Mouse (Mus musculus) midbrain, embryonic 14.5 days (tissue): ENCODE results near the gene Cers2. TPM values are rescaled to one million over a fixed set of nuclear protein-coding genes. Genes with fewer than 3 reads are reported as not detected.

Source experiments
- ATAC-seq: fragments of 200-750 bp; cut with Nextera tagmentation; 2 replicates; pipeline ENCODE4 v1.8.0; 2017; ENCODE audit warnings: moderate number of reproducible peaks, moderate library complexity; ENCODE audit not compliant: low FRiP score, low TSS enrichment
- DNase-seq: peaks from one replicate; pipeline ENCODE4 v3.0.0-alpha.2; 2015
- H3K27ac ChIP-seq: fragments of 300-500 bp; sonication (generic); replicated peaks from 2 replicates; pipeline ENCODE4 v1.5.1; 2014; ENCODE audit warnings: mild to moderate bottlenecking, low read depth, low read length, moderate library complexity
- H3K27me3 ChIP-seq: fragments of 300-500 bp; sonication (generic); 2 replicates; pipeline ENCODE4 v1.6.1; 2014; ENCODE audit warnings: low read length, control low read depth, mixed read lengths; ENCODE audit not compliant: control insufficient read depth, insufficient read depth
- H3K36me3 ChIP-seq: fragments of 300-500 bp; sonication (generic); 2 replicates; pipeline ENCODE4 v1.6.1; 2014; ENCODE audit warnings: low read length, control low read depth; ENCODE audit not compliant: control insufficient read depth, insufficient read depth
- H3K4me1 ChIP-seq: fragments of 300-500 bp; sonication (generic); 2 replicates; pipeline ENCODE4 v1.6.1; 2014; ENCODE audit warnings: mild to moderate bottlenecking, antibody characterized with exemption, low read length, control low read depth; ENCODE audit not compliant: control insufficient read depth, insufficient read depth
- H3K4me2 ChIP-seq: fragments of 300-500 bp; sonication (generic); 2 replicates; pipeline ENCODE4 v1.6.1; 2014; ENCODE audit warnings: mild to moderate bottlenecking, low read length, moderate library complexity
- H3K4me3 ChIP-seq: fragments of 300-500 bp; sonication (generic); replicated peaks from 2 replicates; pipeline ENCODE4 v1.5.1; 2014; ENCODE audit warnings: low read depth, low read length
- H3K9ac ChIP-seq: fragments of 300-500 bp; sonication (generic); replicated peaks from 2 replicates; pipeline ENCODE4 v1.6.1; 2014; ENCODE audit warnings: mild to moderate bottlenecking, low read length, moderate library complexity
- H3K9me3 ChIP-seq: fragments of 300-500 bp; sonication (generic); 2 replicates; pipeline ENCODE4 v1.6.1; 2016; ENCODE audit warnings: low read length, control low read depth, mixed read lengths; ENCODE audit not compliant: control insufficient read depth
- whole genome bisulfite sequencing: fragments of 180-500 bp; shearing (Covaris S2); extraction: QIAGEN DNeasy Blood & Tissue Kit; methylation state at CpG from one replicate; pipeline ENCODE4 v1.1.7; 2014; 5-methylcytosine and 5-hydroxymethylcytosine counted together
- polyA plus RNA-seq: library from polyadenylated mRNA; unstranded; fragments of >200 nt; fragmentation: Nextera tagmentation; extraction: Ambion mirVana; gene quantifications from 2 replicates; pipeline ENCODE4 v1.2.1, GENCODE M21; 2014

Gene Cers2
- polyA plus RNA-seq, 1 experiment from 2014 or later = 83.2 TPM

DNA sequence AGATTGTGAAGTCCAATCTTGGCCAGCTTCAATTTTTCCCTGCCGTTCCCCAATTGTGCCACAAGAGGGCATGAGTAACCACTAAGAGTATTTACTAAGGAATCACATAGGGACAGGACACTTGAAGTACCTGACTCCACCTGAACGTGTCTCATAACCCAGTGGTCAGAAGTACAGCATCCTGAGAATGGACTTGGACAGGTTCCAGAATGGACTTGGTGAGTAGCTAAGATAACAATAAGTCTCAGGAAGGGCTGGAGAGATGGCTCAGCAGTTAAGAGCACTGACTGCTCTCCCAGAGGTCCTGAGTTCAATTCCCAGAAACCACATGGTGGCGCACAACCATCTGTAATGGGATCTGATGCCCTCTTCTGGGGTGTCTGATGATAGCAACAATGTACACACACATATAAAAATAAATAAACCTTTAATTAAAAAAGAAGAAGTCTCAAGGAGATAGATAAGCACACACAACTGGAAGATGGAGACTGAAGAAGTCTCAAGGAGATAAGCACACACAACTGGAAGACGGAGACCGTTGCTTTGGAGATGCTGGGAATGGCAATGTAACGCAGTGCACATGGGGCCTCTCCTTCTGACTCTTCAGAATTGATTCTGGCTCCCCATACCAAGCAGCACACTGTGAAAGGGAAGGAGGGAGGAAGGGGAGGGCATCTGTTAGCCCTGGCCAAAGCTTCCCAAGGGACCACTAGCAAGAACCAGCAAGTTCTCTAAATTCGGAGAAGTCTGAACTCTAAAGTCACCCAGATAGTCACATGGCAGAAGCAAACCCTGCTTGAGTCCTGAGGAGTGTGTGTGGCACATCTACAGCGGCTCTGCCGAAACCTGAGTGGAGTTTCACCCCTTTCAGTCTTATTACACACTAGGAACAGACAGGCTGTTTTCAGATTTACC lies 3.4 kb upstream of the Cers2 start:
- DNase-seq = peak; percentile 84
- H3K9me3 ChIP-seq = no peaks in the 10 kb centered on the region
- H3K27me3 ChIP-seq = no peaks in the 10 kb centered on the region
- H3K9ac ChIP-seq = no peak overlapping the region
- peaks cover 6% of the 10 kb centered on the region for H3K4me1 ChIP-seq
- H3K36me3 ChIP-seq = no peaks in the 10 kb centered on the region
- no peak overlapping the region for H3K4me2 ChIP-seq
- no peak overlapping the region for H3K27ac ChIP-seq
- no peak for ATAC-seq
- H3K4me3 ChIP-seq = no peak overlapping the region
- 69% methylated on average over 9 of the region's 9 CpGs for WGBS

- peaks cover 12% of the 10 kb centered on the region for H3K4me1 ChIP-seq
- no peaks in the 10 kb centered on the region for H3K27me3 ChIP-seq
- H3K4me2 ChIP-seq = no peak overlapping the region
- DNase-seq (no peak), ATAC-seq (no peak)
- WGBS = 88% methylated on average over 6 of the region's 6 CpGs
- H3K4me3 ChIP-seq = no peak overlapping the region
- H3K9me3 ChIP-seq = no peaks in the 10 kb centered on the region
- H3K36me3 ChIP-seq = no peaks in the 10 kb centered on the region
- H3K27ac ChIP-seq = no peak overlapping the region
- H3K9ac ChIP-seq = no peak overlapping the region
Observed at GRCm38 (mm10) chr3:95312623-95313022, 2.0 kb upstream of the Cers2 start.

DNA sequence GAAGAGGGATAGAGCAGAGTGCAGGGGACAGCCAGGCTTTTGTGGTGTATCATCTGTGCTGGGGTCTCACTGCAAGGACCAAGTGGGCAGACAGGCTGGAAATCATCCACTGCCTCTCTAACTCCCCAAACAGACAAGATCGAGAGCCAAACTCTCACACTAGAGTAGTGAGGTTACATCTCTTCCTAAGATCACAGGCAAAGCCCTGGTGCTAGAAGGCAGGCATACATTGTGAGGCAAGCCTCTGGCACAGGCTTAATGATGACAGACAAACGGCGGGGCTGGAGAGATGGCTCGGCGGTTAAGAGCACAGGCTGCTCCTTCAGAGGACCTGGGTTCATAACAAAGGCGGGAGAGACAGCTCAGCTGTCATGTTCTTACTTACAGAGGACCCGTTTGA lies 1.1 kb upstream of the Cers2 start:
- Histone ChIP-seq H3K4me3 (no peak overlapping the region), H3K27me3 (no peaks in the 10 kb centered on the region), H3K9ac (no peak overlapping the region), H3K27ac (no peak overlapping the region), H3K36me3 (no peaks in the 10 kb centered on the region), H3K4me2 (no peak overlapping the region), H3K4me1 (peaks cover 15% of the 10 kb centered on the region), H3K9me3 (no peaks in the 10 kb centered on the region)
- ATAC-seq (no peak), DNase-seq (no peak)
- WGBS = 45% methylated on average over 7 of the region's 7 CpGs

GRCm38 (mm10) chr3:95314075-95314474 lies 516 bp upstream of the Cers2 start:
- Histone ChIP-seq H3K27me3 (no peaks in the 10 kb centered on the region), H3K9ac (peak overlapping the region; percentile 98; the same call in 1 of the 2 replicates), H3K4me1 (peaks cover 15% of the 10 kb centered on the region), H3K9me3 (no peaks in the 10 kb centered on the region), H3K4me2 (peak overlapping the region; percentile 78), H3K27ac (0 out of 2 replicates have a peak overlapping the region, but pooled peaks have one; percentile 91), H3K4me3 (peak overlapping the region; percentile 88; the same call in 1 of the 2 replicates), H3K36me3 (no peaks in the 10 kb centered on the region)
- ATAC-seq = no peak
- WGBS = 54% methylated on average over 6 of the region's 6 CpGs
- no peak for DNase-seq

DNA sequence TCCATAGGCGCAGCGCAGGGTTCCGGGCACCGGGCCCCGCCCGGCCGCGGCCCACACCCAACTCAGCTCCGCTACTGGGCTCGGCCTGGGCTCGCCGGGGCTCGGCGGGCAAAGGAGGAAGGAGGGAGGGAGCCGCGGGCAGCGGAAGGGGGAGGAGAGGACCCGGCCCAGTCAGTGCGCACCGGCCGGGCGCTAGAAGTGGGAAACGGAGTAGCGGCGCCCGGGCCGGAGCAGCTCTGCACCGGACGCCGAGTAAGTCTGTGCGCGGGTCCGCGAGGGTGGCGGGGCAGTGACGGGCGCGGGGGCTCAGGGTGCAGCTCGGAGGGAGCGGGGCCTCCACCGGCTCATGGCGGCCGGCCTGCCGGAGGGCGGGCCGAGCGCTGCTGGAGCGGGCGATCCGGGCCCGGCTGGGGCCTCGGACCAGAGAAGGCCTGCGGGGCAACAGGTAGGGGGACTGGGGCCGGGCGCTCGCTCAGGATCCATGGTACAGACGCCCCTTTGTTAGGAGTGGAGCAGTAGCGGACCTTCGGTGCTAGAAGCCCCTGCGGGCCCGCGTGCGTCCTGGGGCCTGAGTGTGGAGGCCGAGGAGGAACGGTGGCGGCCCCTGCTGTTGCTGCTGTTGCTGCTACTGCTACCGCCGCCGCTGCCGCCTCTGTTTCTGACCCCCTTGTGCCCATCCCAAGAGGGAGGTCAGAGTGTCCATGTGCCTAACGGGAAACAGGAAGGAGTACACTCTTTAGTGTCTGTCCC lies 678 bp downstream of the Cers2 start:
- H3K27me3 ChIP-seq = no peaks in the 10 kb centered on the region
- H3K36me3 ChIP-seq = peaks cover 5% of the 10 kb centered on the region
- H3K4me2 ChIP-seq = peak overlapping the region; percentile 78
- peak; percentile 90 for ATAC-seq
- DNase-seq = peak; percentile 88
- H3K27ac ChIP-seq = peak overlapping the region; percentile 91
- under 1% methylated on average over 70 of the region's 71 CpGs for WGBS
- peaks cover 15% of the 10 kb centered on the region for H3K4me1 ChIP-seq
- no peaks in the 10 kb centered on the region for H3K9me3 ChIP-seq
- peak overlapping the region; percentile 88 for H3K4me3 ChIP-seq
- peak overlapping the region; percentile 98 for H3K9ac ChIP-seq

DNA sequence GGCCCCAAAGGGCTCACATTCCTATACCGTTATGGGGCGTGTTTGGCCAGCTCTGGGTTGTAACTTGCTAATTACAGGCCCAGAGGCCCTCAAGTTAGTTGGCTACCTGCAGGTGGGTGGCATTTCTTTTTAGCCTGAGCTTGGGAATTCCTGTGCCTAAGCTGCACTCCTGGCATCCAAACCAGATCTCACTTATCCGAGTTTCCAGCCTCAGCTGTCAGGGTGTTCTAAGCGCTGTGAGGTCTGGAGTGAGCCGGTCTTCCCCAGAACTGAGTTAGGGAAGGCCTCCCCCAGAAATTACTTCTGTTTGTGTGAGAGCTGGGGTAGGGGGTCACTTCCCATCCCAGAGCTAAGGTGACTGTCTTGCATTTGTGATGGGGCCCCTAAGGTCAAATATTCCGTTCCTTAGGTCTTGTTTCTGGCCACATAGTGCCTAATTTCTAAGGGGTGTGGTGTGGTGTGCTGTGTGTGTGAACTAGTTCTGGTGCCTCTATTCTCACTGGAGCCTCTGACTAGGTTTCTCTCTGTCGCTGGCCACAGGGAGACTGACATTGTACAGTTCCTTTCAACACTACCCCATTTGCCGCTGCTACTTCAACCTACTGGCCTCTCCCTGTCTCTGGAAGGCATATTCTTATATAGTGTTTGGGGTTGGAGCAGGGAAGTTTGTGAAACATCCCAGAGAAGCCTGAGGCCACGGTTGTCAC lies 1.4 kb downstream of the Cers2 start:
- peaks cover 12% of the 10 kb centered on the region for H3K36me3 ChIP-seq
- no peaks in the 10 kb centered on the region for H3K9me3 ChIP-seq
- H3K27me3 ChIP-seq = no peaks in the 10 kb centered on the region
- ATAC-seq (no peak), DNase-seq (no peak)
- peak overlapping the region; percentile 91 for H3K27ac ChIP-seq
- peak overlapping the region; percentile 88 for H3K4me3 ChIP-seq
- 14% methylated on average over 9 of the region's 9 CpGs for WGBS
- peak overlapping the region; percentile 78 for H3K4me2 ChIP-seq
- H3K4me1 ChIP-seq = peaks cover 15% of the 10 kb centered on the region
- H3K9ac ChIP-seq = peak overlapping the region; percentile 98

- Histone ChIP-seq H3K4me1 (peaks cover 15% of the 10 kb centered on the region), H3K4me3 (no peak overlapping the region), H3K9ac (no peak overlapping the region), H3K27me3 (no peaks in the 10 kb centered on the region), H3K4me2 (peak overlapping the region; percentile 27; the same call in 1 of the 2 replicates), H3K27ac (no peak overlapping the region), H3K9me3 (no peaks in the 10 kb centered on the region), H3K36me3 (peaks cover 28% of the 10 kb centered on the region)
- DNase-seq (peak; percentile 77), ATAC-seq (no peak)
- 28% methylated on average over 12 of the region's 12 CpGs for WGBS
Observed at GRCm38 (mm10) chr3:95317414-95318080, 3.0 kb downstream of the Cers2 start.

DNA sequence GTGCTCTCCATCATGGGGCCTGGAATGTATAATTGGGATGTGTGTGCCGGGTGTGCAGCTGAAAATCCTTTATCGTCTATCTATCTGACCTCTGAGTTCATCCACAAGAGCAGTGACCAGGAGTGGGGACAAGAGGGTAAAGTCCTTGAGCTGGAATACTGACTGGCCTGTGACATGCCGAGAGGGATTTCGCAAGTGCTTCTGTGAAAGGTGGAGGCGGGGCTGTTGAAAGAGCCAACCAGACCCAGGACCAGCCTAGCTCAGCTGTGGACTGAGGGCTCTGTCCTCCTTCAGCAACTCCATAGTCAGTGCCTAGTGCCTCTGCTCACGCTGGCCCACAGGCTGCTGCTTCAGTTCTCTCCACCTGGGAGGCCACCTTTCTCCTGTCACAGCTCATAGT lies 4.0 kb downstream of the Cers2 start:
- Histone ChIP-seq H3K4me1 (peaks cover 15% of the 10 kb centered on the region), H3K4me3 (no peak overlapping the region), H3K27ac (no peak overlapping the region), H3K9me3 (no peaks in the 10 kb centered on the region), H3K36me3 (peaks cover 38% of the 10 kb centered on the region), H3K4me2 (no peak overlapping the region), H3K9ac (no peak overlapping the region), H3K27me3 (no peaks in the 10 kb centered on the region)
- ATAC-seq = no peak
- WGBS = 40% methylated on average over 6 of the region's 6 CpGs
- DNase-seq = no peak
